Mouse (Mus musculus) embryonic fibroblast, embryonic 13.5 days (primary cell): ENCODE measurements around the gene Gm20388. TPM values are rescaled to one million over a fixed set of nuclear protein-coding genes. Genes with fewer than 3 reads are reported as not detected.

Source experiments
- H3K27ac ChIP-seq: 2 replicates; pipeline ENCODE4 v1.5.1; 2012; ENCODE audit warnings: low read length, control low read depth, inconsistent platforms; ENCODE audit not compliant: insufficient read depth
- H3K4me1 ChIP-seq: 2 replicates; pipeline ENCODE4 v1.6.1; 2011; ENCODE audit warnings: low read length; ENCODE audit not compliant: control insufficient read depth, insufficient read depth
- H3K4me3 ChIP-seq: 2 replicates; pipeline ENCODE4 v1.5.1; 2011; ENCODE audit warnings: mild to moderate bottlenecking, control low read depth, low read length; ENCODE audit not compliant: insufficient read depth
- CTCF ChIP-seq: IDR thresholded peaks from 2 replicates; pipeline ENCODE4 v1.5.1; 2011; ENCODE audit warnings: mild to moderate bottlenecking, control low read depth, low read length, moderate library complexity, borderline replicate concordance; ENCODE audit not compliant: insufficient read depth
- POLR2A ChIP-seq: IDR thresholded peaks from 2 replicates; pipeline ENCODE4 v1.6.1; 2011; ENCODE audit warnings: low read depth, mild to moderate bottlenecking, control low read depth, low read length, moderate library complexity
- polyA plus RNA-seq: library from polyadenylated mRNA; stranded (reverse); fragments of >200 nt; gene quantifications from 2 replicates; pipeline ENCODE4 v1.2.4, GENCODE M21; 2011; ENCODE audit warnings: low read depth; ENCODE audit not compliant: missing spikeins, insufficient read length

Gm20388 gene
- polyA plus RNA-seq, 1 experiment = 82.8 TPM

GRCm38 (mm10) chr8:122538310-122539076, 2627.9 kb downstream of the Gm20388 start:
- H3K4me3 ChIP-seq = no peak overlapping the region
- TF ChIP-seq CTCF (no peak), POLR2A (no peak)
- peaks cover 16% of the 10 kb centered on the region for H3K4me1 ChIP-seq
- H3K27ac ChIP-seq = no peak overlapping the region

- TF ChIP-seq CTCF (no peak), POLR2A (no peak)
- Histone ChIP-seq H3K27ac (no peak overlapping the region), H3K4me1 (peaks cover 9% of the 10 kb centered on the region), H3K4me3 (no peak overlapping the region)
Measured at GRCm38 (mm10) chr8:122544138-122544537, 2633.5 kb downstream of the Gm20388 start.

- H3K4me1 ChIP-seq = peaks cover 9% of the 10 kb centered on the region
- H3K27ac ChIP-seq = no peak overlapping the region
- no peak overlapping the region for H3K4me3 ChIP-seq
- TF ChIP-seq CTCF (no peak), POLR2A (no peak)
Measured at GRCm38 (mm10) chr8:122546066-122546755, 2635.6 kb downstream of the Gm20388 start.

GRCm38 (mm10) chr8:122546811-122547453, 2636.3 kb downstream of the Gm20388 start:
- peaks cover 9% of the 10 kb centered on the region for H3K4me1 ChIP-seq
- TF ChIP-seq POLR2A = no peak
- no peak for TF ChIP-seq CTCF
- H3K4me3 ChIP-seq = no peak overlapping the region
- H3K27ac ChIP-seq = peak overlapping the region; percentile 79; the same call in 1 of the 2 replicates

DNA sequence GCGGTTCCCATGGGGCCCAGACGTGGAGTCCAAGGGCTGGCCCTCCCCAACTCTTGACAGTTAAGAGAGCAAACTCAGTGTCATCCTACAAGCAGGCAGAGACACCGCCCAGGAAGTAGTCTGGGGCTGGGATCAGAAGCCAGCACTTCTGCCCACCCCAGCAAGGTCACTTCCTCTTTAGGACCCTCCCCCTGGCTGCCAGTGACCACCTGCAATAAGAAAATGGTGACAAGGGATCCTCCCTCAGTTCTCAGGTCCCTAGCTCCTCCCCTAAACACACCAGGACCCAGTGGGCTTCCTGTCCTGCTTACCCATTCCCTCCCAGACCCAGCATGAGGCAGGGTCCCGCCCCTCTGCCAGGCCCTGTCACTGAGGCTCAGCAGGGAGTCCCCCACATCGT, 2637.2 kb downstream of the Gm20388 start:
- no peak for TF ChIP-seq POLR2A
- Histone ChIP-seq H3K4me1 (peaks cover 9% of the 10 kb centered on the region), H3K4me3 (no peak overlapping the region), H3K27ac (peak overlapping the region; percentile 79; the same call in 1 of the 2 replicates)

DNA sequence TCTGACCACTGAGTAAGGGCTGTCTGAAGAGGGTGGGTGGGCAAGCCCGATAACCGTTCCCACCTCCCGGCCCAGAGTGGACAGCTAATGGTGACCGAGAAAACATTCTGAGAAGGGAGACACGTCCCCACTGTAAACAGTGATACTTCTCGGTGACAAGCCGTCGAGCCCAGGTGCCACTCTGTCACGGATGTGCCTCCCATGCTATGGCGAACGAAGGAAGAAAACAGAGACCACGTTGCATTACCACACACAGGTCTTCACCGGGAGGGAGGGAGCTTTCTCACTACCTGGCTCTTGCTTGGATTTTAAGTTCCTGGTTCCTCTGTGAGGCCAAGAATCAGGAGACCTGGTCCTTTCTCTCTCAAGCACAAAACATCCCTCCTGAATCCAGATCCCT, 2637.7 kb downstream of the Gm20388 start:
- H3K4me1 ChIP-seq = peaks cover 9% of the 10 kb centered on the region
- H3K4me3 ChIP-seq = peak overlapping the region; percentile 93; the same call in 1 of the 2 replicates
- TF ChIP-seq POLR2A (no peak), CTCF (no peak)
- peak overlapping the region; percentile 79 for H3K27ac ChIP-seq

DNA sequence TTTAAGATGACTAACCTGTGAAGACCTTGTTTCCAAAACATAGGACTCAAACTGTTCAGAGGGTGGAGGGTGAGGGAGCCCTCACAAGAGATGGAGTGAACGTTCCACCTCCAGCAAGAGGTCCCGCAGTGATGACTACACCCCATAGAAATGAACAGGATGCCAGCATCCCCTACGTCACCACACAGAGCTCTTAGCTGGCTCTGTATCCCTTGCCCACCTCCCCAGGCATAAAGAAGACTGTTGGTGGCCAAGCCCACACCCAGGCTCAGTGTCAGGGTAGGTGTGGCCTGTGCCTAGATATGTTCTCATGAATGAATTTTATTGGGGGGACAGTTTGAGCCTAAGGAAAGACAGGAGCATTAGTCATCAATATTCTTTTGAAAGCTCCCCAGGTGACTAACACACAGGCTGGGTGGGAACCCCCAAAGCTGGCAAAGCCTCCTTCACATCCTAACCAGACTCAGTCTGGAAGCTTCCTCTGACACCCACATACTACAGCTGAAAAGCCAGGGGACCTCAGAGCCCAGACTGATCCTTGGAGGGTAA, 2638.3 kb downstream of the Gm20388 start:
- Histone ChIP-seq H3K27ac (peak overlapping the region; percentile 79), H3K4me3 (peak overlapping the region; percentile 93), H3K4me1 (peaks cover 9% of the 10 kb centered on the region)
- TF ChIP-seq POLR2A (0 out of 2 replicates have a peak, but pooled peaks have one; percentile 21), CTCF (no peak)

- Histone ChIP-seq H3K27ac (peak overlapping the region; percentile 85), H3K4me3 (peak overlapping the region; percentile 93), H3K4me1 (peaks cover 14% of the 10 kb centered on the region)
- TF ChIP-seq POLR2A (peak; percentile 38), CTCF (no peak)
Measured at GRCm38 (mm10) chr8:122550234-122550994, 2639.8 kb downstream of the Gm20388 start.

GRCm38 (mm10) chr8:122550995-122551264, 2640.3 kb downstream of the Gm20388 start:
- Histone ChIP-seq H3K4me1 (peaks cover 16% of the 10 kb centered on the region), H3K27ac (peak overlapping the region; percentile 85)
- TF ChIP-seq CTCF (no peak), POLR2A (no peak)

More at GRCm38 (mm10) chr8:122550995-122551264, 2640.3 kb downstream of the Gm20388 start:
- peak overlapping the region; percentile 93 for H3K4me3 ChIP-seq
